Mouse (Mus musculus) stomach, embryonic 15.5 days (tissue): ENCODE results near the gene Tspan2. TPM values are rescaled to one million over a fixed set of nuclear protein-coding genes. Genes with fewer than 3 reads are reported as not detected.
A peak's percentile ranks its signal among the peaks of the same experiment; 100 is the strongest.

Experiments used
- ATAC-seq: fragments of 200-750 bp; cut with Nextera tagmentation; 2 replicates; pipeline ENCODE4 v1.8.0; 2017; ENCODE audit warnings: low read depth, moderate number of reproducible peaks, moderate TSS enrichment; ENCODE audit not compliant: insufficient read depth, low FRiP score
- H3K27ac ChIP-seq: fragments of 300-500 bp; sonication (generic); 2 replicates; pipeline ENCODE4 v1.5.1; 2015; ENCODE audit warnings: mild to moderate bottlenecking, inconsistent platforms
- H3K27me3 ChIP-seq: fragments of 300-500 bp; sonication (generic); replicated peaks from 2 replicates; pipeline ENCODE4 v1.6.1; 2015; ENCODE audit warnings: inconsistent platforms
- H3K36me3 ChIP-seq: fragments of 300-500 bp; sonication (generic); 2 replicates; pipeline ENCODE4 v1.6.1; 2015; ENCODE audit warnings: inconsistent platforms
- H3K4me1 ChIP-seq: fragments of 300-500 bp; sonication (generic); 2 replicates; pipeline ENCODE4 v1.6.1; 2015; ENCODE audit warnings: inconsistent platforms
- H3K4me2 ChIP-seq: fragments of 300-500 bp; sonication (generic); 2 replicates; pipeline ENCODE4 v1.6.1; 2015; ENCODE audit warnings: mild to moderate bottlenecking, inconsistent platforms
- H3K4me3 ChIP-seq: fragments of 300-500 bp; sonication (generic); replicated peaks from 2 replicates; pipeline ENCODE4 v1.5.1; 2015; ENCODE audit warnings: inconsistent platforms
- H3K9ac ChIP-seq: fragments of 300-500 bp; sonication (generic); 2 replicates; pipeline ENCODE4 v1.6.1; 2015; ENCODE audit warnings: inconsistent platforms
- H3K9me3 ChIP-seq: fragments of 300-500 bp; sonication (generic); 2 replicates; pipeline ENCODE4 v1.6.1; 2016; ENCODE audit warnings: inconsistent platforms
- WGBS: fragments of 180-500 bp; shearing (Covaris S2); methylation state at CpG from one replicate; pipeline ENCODE4 v1.1.7; 2015; 5-methylcytosine and 5-hydroxymethylcytosine counted together
- polyA plus RNA-seq: library from polyadenylated mRNA; unstranded; fragments of >200 nt; fragmentation: Nextera tagmentation; extraction: Ambion mirVana; gene quantifications from 2 replicates; pipeline ENCODE4 v1.2.1, GENCODE M21; 2015

The Tspan2 gene
- polyA plus RNA-seq, 1 experiment from 2014 or later, result 19.2 TPM

- ATAC-seq, result no peak
- Histone ChIP-seq H3K4me1 (no peaks in the 10 kb centered on the region), H3K4me2 (peak overlapping the region; percentile 48), H3K27ac (0 out of 2 replicates have a peak overlapping the region, but pooled peaks have one; percentile 61), H3K27me3 (no peaks in the 10 kb centered on the region), H3K9ac (no peak overlapping the region), H3K4me3 (no peak overlapping the region), H3K9me3 (no peaks in the 10 kb centered on the region), H3K36me3 (no peaks in the 10 kb centered on the region)
- 87% methylated on average over 8 of the region's 8 CpGs for WGBS
Observed at GRCm38 (mm10) chr3:102715839-102716238, 18.5 kb upstream of the Tspan2 start.

- no peaks in the 10 kb centered on the region for H3K36me3 ChIP-seq
- H3K27me3 ChIP-seq, result no peaks in the 10 kb centered on the region
- 82% methylated on average over 3 of the region's 3 CpGs for WGBS
- no peak overlapping the region for H3K4me2 ChIP-seq
- no peak overlapping the region for H3K4me3 ChIP-seq
- no peaks in the 10 kb centered on the region for H3K4me1 ChIP-seq
- no peaks in the 10 kb centered on the region for H3K9me3 ChIP-seq
- H3K27ac ChIP-seq, result no peak overlapping the region
- H3K9ac ChIP-seq, result no peak overlapping the region
- ATAC-seq, result no peak
Observed at GRCm38 (mm10) chr3:102717586-102718285, 16.6 kb upstream of the Tspan2 start.

- Histone ChIP-seq H3K27ac (peak overlapping the region; percentile 2; the same call in 1 of the 2 replicates), H3K4me1 (peaks cover 7% of the 10 kb centered on the region; the same call in 1 of the 2 replicates), H3K27me3 (no peaks in the 10 kb centered on the region), H3K4me2 (no peak overlapping the region), H3K4me3 (no peak overlapping the region), H3K9me3 (no peaks in the 10 kb centered on the region), H3K36me3 (no peaks in the 10 kb centered on the region), H3K9ac (no peak overlapping the region)
- no peak for ATAC-seq
- 61% methylated on average over 4 of the region's 4 CpGs for WGBS
Observed at GRCm38 (mm10) chr3:102723154-102723553, 11.2 kb upstream of the Tspan2 start.

GRCm38 (mm10) chr3:102723841-102724570 lies 10.3 kb upstream of the Tspan2 start:
- H3K4me1 ChIP-seq, result peaks cover 7% of the 10 kb centered on the region; the same call in 1 of the 2 replicates
- 37% methylated on average over 6 of the region's 6 CpGs for WGBS
- peak overlapping the region; percentile 16; the same call in 1 of the 2 replicates for H3K27ac ChIP-seq
- no peaks in the 10 kb centered on the region for H3K36me3 ChIP-seq
- no peaks in the 10 kb centered on the region for H3K27me3 ChIP-seq
- H3K9me3 ChIP-seq, result no peaks in the 10 kb centered on the region
- no peak for ATAC-seq
- H3K9ac ChIP-seq, result no peak overlapping the region
- no peak overlapping the region for H3K4me3 ChIP-seq
- peak overlapping the region; percentile 35; the same call in 1 of the 2 replicates for H3K4me2 ChIP-seq

GRCm38 (mm10) chr3:102724798-102725459 lies 9.4 kb upstream of the Tspan2 start:
- WGBS, result 66% methylated on average over 7 of the region's 7 CpGs
- ATAC-seq, result no peak

GRCm38 (mm10) chr3:102729416-102729815 lies 4.9 kb upstream of the Tspan2 start:
- no peaks in the 10 kb centered on the region for H3K9me3 ChIP-seq
- WGBS, result 50% methylated on average over 5 of the region's 5 CpGs
- H3K4me1 ChIP-seq, result no peaks in the 10 kb centered on the region
- H3K27me3 ChIP-seq, result no peaks in the 10 kb centered on the region
- H3K4me3 ChIP-seq, result no peak overlapping the region
- H3K4me2 ChIP-seq, result no peak overlapping the region
- no peak for ATAC-seq
- no peak overlapping the region for H3K27ac ChIP-seq
- no peak overlapping the region for H3K9ac ChIP-seq
- no peaks in the 10 kb centered on the region for H3K36me3 ChIP-seq

More at GRCm38 (mm10) chr3:102724798-102725459, 9.4 kb upstream of the Tspan2 start:
- Histone ChIP-seq H3K4me1 (peaks cover 7% of the 10 kb centered on the region; the same call in 1 of the 2 replicates), H3K4me2 (no peak overlapping the region), H3K27me3 (no peaks in the 10 kb centered on the region), H3K36me3 (no peaks in the 10 kb centered on the region), H3K27ac (no peak overlapping the region), H3K4me3 (no peak overlapping the region), H3K9me3 (no peaks in the 10 kb centered on the region), H3K9ac (no peak overlapping the region)

GRCm38 (mm10) chr3:102731112-102731511 lies 3.2 kb upstream of the Tspan2 start:
- no peak overlapping the region for H3K9ac ChIP-seq
- WGBS, result 65% methylated on average over 3 of the region's 3 CpGs
- no peak for ATAC-seq
- H3K27me3 ChIP-seq, result no peaks in the 10 kb centered on the region
- no peak overlapping the region for H3K4me3 ChIP-seq
- 0 out of 2 replicates have a peak, but pooled peaks cover 5% of the 10 kb centered on the region for H3K4me1 ChIP-seq
- no peaks in the 10 kb centered on the region for H3K36me3 ChIP-seq
- no peak overlapping the region for H3K27ac ChIP-seq
- no peak overlapping the region for H3K4me2 ChIP-seq
- no peaks in the 10 kb centered on the region for H3K9me3 ChIP-seq

- Histone ChIP-seq H3K36me3 (no peaks in the 10 kb centered on the region), H3K27me3 (no peaks in the 10 kb centered on the region), H3K4me3 (no peak overlapping the region), H3K4me1 (peaks cover 5% of the 10 kb centered on the region; the same call in 1 of the 2 replicates), H3K9me3 (no peaks in the 10 kb centered on the region), H3K4me2 (no peak overlapping the region), H3K27ac (no peak overlapping the region), H3K9ac (no peak overlapping the region)
- WGBS, result 81% methylated on average over 4 of the region's 4 CpGs
- no peak for ATAC-seq
Observed at GRCm38 (mm10) chr3:102732619-102733018, 1.7 kb upstream of the Tspan2 start.

- Histone ChIP-seq H3K9me3 (no peaks in the 10 kb centered on the region), H3K4me1 (peaks cover 5% of the 10 kb centered on the region; the same call in 1 of the 2 replicates), H3K4me2 (no peak overlapping the region), H3K27ac (no peak overlapping the region; the same call in 1 of the 2 replicates), H3K9ac (no peak overlapping the region), H3K36me3 (no peaks in the 10 kb centered on the region), H3K4me3 (no peak overlapping the region), H3K27me3 (no peaks in the 10 kb centered on the region)
- 84% methylated on average over 3 of the region's 3 CpGs for WGBS
- ATAC-seq, result no peak
Observed at GRCm38 (mm10) chr3:102733050-102733449, 1.3 kb upstream of the Tspan2 start.

- 40% methylated on average over 6 of the region's 6 CpGs for WGBS
- Histone ChIP-seq H3K27me3 (no peaks in the 10 kb centered on the region), H3K4me2 (peak overlapping the region; percentile 94), H3K4me1 (peaks cover 5% of the 10 kb centered on the region; the same call in 1 of the 2 replicates), H3K4me3 (peak overlapping the region; percentile 77), H3K36me3 (no peaks in the 10 kb centered on the region), H3K27ac (peak overlapping the region; percentile 86), H3K9ac (no peak overlapping the region), H3K9me3 (no peaks in the 10 kb centered on the region)
- ATAC-seq, result no peak
Observed at GRCm38 (mm10) chr3:102733936-102734312, 405 bp upstream of the Tspan2 start.

- under 1% methylated on average over 33 of the region's 33 CpGs for WGBS
- peaks cover 5% of the 10 kb centered on the region; the same call in 1 of the 2 replicates for H3K4me1 ChIP-seq
- H3K4me3 ChIP-seq, result peak overlapping the region; percentile 77
- peak; percentile 72 for ATAC-seq
- H3K9ac ChIP-seq, result peak overlapping the region; percentile 42
- peak overlapping the region; percentile 94 for H3K4me2 ChIP-seq
- H3K36me3 ChIP-seq, result no peaks in the 10 kb centered on the region
- H3K27ac ChIP-seq, result peak overlapping the region; percentile 49
- no peaks in the 10 kb centered on the region for H3K27me3 ChIP-seq
- H3K9me3 ChIP-seq, result no peaks in the 10 kb centered on the region
Observed at GRCm38 (mm10) chr3:102735031-102735558, 766 bp downstream of the Tspan2 start.
